Mouse (Mus musculus): ENCODE results near the gene Lysmd4.

DNA sequence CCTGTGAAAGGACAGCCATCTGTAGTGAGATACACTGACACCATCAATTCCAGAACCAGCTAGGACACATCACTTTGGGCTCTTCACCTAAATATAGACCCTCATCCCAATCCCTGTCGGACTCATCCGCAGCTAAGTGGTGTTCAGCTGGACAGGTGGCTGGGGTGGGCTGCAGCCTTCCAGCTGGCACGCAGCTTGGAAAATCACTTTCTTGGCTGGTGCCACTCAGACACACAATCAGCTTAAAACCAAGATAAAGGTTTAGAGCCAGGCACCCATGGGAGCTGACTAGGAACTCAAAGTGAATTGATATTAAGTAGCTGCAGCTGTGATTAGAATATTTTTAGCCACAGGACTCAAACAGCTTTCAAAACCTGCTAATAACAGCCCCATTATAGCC is 7.9 kb downstream of the Lysmd4 start:
- TF ChIP-seq POLR2A (IDR thresholded peaks at IDR 0.05; ENCODE audit: insufficient read depth, low read depth, low read length) = no peak
- no peak for TF ChIP-seq CTCF (IDR thresholded peaks at IDR 0.05; ENCODE audit: insufficient read depth, low read depth, low read length)
